Mouse (Mus musculus): ENCODE results near the gene Sox5.

Gene Sox5

GRCm38 (mm10) chr6:144723024-144723423, 58.8 kb downstream of the Sox5 start:
- in situ Hi-C loops (cut with MboI; ENCODE audit: low sequenced_read_pairs): no loop called here

GRCm38 (mm10) chr6:144720846-144721245, 60.9 kb downstream of the Sox5 start:
- in situ Hi-C loops (cut with MboI; ENCODE audit: low sequenced_read_pairs): no loop called here

- in situ Hi-C loops (cut with MboI; ENCODE audit: low sequenced_read_pairs): no loop called here
These were observed 65.4 kb downstream of the Sox5 start for GRCm38 (mm10) chr6:144716376-144716775.

DNA sequence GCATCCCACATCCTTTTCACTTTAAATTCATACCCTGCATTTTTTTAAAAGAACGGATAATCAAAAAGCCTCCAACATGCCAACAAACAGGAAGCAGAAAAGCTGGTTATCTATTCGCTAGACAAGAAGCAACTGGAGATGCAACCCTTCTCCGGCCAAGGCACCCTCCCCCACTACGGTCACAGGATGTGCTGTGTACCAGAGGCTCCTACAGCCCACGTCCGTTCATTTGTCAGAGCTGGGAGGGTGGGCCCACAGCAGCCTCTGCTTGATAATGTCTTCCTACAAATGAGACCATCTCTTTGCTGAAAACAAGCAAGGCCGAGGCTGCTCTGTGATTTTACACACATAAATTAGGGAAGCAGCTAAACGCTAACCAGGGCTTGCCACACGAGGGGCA, 69.9 kb downstream of the Sox5 start:
- in situ Hi-C loops (cut with MboI; ENCODE audit: low sequenced_read_pairs): no loop called here

GRCm38 (mm10) chr6:144710816-144711215, 71.0 kb downstream of the Sox5 start:
- in situ Hi-C loops (cut with MboI; ENCODE audit: low sequenced_read_pairs): no loop called here

DNA sequence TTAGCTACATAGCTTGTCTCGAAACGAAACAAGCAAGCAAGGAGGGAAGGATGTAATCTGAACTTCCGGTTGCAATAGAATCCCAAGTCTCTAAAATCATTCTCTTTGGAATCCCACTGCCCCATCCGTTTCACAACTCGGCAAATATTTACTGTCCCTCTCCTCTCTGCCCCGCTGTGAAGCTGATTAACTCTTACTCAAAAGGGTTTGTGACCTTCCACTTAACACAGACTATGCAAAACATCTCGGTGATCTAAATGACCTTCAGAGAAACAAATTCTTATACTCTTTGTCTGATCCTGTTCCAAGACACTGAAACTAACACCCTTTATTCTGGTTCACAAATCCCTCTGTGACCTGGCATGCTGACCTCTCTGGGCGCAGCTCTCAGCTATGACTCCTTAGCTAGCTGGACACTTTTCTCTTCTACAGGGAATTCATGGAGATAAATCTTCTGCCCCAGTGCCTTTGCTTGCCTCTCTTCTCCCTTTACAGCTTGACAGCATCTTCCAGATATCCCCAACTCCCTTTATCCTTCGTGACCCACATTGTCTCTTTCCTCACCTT, 72.1 kb downstream of the Sox5 start:
- in situ Hi-C loops (cut with MboI; ENCODE audit: low sequenced_read_pairs): no loop called here

- in situ Hi-C loops (cut with MboI; ENCODE audit: low sequenced_read_pairs): no loop called here
These were observed 73.4 kb downstream of the Sox5 start for GRCm38 (mm10) chr6:144708410-144708809.

DNA sequence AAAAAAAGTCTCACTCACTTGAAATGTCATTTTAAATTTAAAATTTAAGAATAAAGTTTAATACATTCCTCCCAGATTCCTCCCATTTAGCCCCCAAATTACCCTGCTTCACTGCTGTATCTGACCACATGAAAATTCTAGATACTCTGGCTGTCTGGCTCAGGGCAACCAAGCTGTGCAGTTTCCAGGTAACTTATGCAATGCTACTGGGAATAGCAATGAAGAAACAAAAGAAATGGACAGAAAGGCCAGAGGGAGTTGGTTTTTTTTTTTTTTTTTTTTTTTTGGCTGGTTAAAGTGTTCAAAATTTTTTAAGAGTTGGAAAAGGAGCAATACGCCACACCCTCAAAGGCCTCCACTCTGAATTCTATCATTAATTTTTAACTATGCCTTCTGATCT, 73.8 kb downstream of the Sox5 start:
- in situ Hi-C loops (cut with MboI; ENCODE audit: low sequenced_read_pairs): no loop called here

DNA sequence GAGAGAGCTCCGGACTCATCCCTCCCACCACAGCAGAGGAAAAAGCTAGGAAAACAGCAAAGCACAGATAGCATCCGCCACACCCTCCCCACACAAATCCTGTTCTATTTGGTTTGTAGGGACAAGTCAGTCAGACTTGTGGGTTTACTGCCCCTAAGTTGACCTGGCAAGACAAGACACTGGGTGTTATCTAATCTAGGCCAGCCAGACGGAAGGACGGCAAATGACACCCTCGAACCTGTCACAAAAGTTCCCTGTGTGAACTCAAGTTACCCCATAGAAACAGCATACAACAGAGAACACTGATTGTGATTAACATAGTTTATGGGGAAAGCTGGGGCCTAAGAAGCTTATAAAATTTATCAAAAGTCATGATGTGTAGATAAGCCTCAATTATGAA, 76.8 kb downstream of the Sox5 start:
- in situ Hi-C loops (cut with MboI; ENCODE audit: low sequenced_read_pairs): no loop called here

DNA sequence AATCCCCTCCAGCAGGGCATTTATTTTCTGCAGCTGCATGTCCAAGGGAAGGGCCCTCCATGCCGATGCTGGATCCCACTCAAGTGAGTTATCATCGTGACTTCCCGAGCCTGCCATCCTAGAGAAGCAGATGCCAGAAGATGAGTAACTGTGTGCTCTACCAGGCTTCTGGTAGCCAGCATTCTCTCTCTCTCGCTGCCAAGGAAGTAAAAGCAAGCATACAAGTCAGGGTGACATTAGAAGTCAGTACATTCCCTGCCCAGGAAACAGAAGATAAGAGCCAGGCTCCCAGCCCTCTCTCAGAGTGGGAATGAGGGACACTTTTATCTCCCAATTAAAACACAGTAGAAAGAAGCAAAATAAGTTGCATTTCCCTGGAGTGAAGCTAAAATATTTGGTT, 86.1 kb downstream of the Sox5 start:
- in situ Hi-C loops (cut with MboI; ENCODE audit: low sequenced_read_pairs): loop anchor here (25.0 kb wide), 1 partner anchor 217 kb away; no protein-coding TSS in a partner anchor

GRCm38 (mm10) chr6:144693211-144693899, 88.4 kb downstream of the Sox5 start:
- in situ Hi-C loops (cut with MboI; ENCODE audit: low sequenced_read_pairs): loop anchor here (25.0 kb wide), 1 partner anchor 219 kb away; no protein-coding TSS in a partner anchor

- in situ Hi-C loops (cut with MboI; ENCODE audit: low sequenced_read_pairs): loop anchor here (25.0 kb wide), 1 partner anchor 221 kb away; no protein-coding TSS in a partner anchor
These were observed 90.3 kb downstream of the Sox5 start for GRCm38 (mm10) chr6:144691298-144692041.

DNA sequence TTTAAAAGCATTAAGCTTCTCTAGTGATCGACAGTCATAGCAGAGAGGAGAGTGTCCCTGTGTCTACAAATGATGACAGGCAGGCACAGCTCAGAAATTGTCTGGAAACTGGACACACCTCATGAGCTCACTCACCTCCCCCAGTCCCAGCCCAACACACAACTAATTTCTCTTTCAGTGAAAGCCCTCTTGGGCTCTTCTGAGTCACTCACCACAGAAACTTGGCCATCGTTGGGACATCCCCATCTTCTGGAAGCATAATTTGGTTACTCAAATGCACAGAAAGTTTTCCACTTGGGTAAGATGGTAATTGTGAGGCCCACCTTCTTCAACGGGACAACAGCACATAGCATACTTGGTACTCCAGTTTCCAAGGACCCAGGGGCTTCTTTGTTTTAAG, 92.7 kb downstream of the Sox5 start:
- in situ Hi-C loops (cut with MboI; ENCODE audit: low sequenced_read_pairs): loop anchor here (25.0 kb wide), 1 partner anchor 223 kb away; no protein-coding TSS in a partner anchor

- in situ Hi-C loops (cut with MboI; ENCODE audit: low sequenced_read_pairs): loop anchor here (25.0 kb wide), 1 partner anchor 225 kb away; no protein-coding TSS in a partner anchor
These were observed 94.1 kb downstream of the Sox5 start for GRCm38 (mm10) chr6:144687681-144688080.

- in situ Hi-C loops (cut with MboI; ENCODE audit: low sequenced_read_pairs): loop anchor here (25.0 kb wide), 1 partner anchor 231 kb away; no protein-coding TSS in a partner anchor
These were observed 100.6 kb downstream of the Sox5 start for GRCm38 (mm10) chr6:144681045-144681789.

- in situ Hi-C loops (cut with MboI; ENCODE audit: low sequenced_read_pairs): loop anchor here (25.0 kb wide), 1 partner anchor 235 kb away; no protein-coding TSS in a partner anchor
These were observed 104.2 kb downstream of the Sox5 start for GRCm38 (mm10) chr6:144677491-144678133.

DNA sequence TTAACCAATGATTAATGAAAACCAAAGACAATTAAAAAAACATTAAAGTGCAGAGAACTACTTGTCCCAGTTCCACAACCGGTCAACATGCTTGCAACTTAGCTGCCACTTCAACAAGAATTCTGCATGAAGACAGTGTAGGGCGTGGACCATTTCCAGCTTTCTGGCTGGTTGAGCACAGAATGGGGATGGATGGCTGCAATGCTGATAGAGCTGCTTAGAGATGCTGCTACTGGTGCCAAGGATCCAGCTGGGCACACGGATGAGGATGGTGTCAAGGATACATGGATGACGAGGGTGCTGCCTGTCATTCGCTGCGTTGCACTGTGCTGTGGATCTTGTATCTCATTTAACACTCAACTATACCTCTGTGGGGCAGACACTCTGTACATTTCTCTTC, 106.7 kb downstream of the Sox5 start:
- in situ Hi-C loops (cut with MboI; ENCODE audit: low sequenced_read_pairs): loop anchor here (25.0 kb wide), 1 partner anchor 237 kb away; no protein-coding TSS in a partner anchor

- in situ Hi-C loops (cut with MboI; ENCODE audit: low sequenced_read_pairs): no loop called here
These were observed 107.9 kb downstream of the Sox5 start for GRCm38 (mm10) chr6:144673906-144674305.

DNA sequence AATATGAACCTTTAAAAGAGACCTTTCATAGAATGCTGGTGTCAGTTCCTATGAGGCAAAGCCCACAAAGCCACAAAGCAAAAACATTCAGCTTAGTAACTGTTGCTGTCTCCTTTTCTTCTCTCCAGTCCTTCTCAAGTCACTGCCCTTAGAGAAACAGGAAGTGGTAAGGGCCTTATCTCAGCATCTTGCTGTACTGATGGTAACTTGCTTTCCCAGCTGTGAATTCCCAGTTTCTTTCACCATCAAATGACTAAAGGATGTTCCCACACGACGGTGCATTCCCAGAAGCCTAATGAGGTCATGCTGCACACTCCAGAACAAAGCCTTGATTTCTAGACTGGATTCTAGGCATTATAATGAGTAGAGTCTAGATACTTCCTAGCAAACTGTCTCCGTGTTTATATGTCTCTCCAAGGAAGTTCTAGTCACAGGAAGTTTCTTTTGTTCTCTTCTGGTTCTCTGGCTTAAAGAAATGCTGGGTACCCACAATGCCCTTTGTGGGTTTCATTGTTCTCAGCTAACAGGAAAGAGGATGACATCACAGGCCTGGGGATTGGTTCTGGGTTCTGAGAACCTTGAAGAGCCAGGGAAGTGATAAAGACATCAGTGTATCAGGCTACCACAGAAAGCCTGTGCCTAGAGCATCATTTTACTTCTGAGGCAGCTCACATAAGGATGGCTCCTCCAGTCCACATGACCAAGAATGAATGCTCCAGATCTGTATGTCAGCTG, 111.2 kb downstream of the Sox5 start:
- in situ Hi-C loops (cut with MboI; ENCODE audit: low sequenced_read_pairs): no loop called here

DNA sequence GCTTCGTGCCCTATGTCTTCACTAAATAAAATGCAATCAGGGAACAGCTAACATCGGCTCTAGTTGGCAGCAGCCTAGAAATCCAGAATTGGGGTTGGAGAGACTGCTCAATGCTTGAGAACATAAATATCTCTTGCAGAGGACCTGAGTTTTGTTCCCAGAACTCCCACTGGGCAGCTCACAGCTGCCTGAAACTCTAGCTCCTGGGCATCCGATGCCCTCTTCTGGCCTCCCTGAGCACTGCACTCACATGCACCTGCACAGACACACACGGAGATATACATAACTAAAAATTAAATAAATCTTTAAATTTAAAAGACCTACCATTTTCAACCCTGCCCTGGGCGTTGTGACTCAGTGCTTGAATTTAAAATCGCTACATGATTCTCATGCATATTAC, 115.2 kb downstream of the Sox5 start:
- in situ Hi-C loops (cut with MboI; ENCODE audit: low sequenced_read_pairs): no loop called here
